Mouse (Mus musculus) olfactory bulb, adult 2 months (tissue): ENCODE results near the gene Fam102a. TPM values are rescaled to one million over a fixed set of nuclear protein-coding genes. Genes with fewer than 3 reads are reported as not detected.
A peak's percentile ranks its signal among the peaks of the same experiment; 100 is the strongest.

Experiments used
- H3K27ac ChIP-seq: fragments of 200-500 bp; 2 replicates; pipeline ENCODE4 v1.5.1; 2012; ENCODE audit warnings: low read depth, low read length; ENCODE audit not compliant: insufficient read depth
- H3K4me1 ChIP-seq: fragments of 200-500 bp; 2 replicates; pipeline ENCODE4 v1.6.1; 2012; ENCODE audit warnings: low read length; ENCODE audit not compliant: control insufficient read depth, insufficient read depth
- H3K4me3 ChIP-seq: fragments of 200-500 bp; 2 replicates; pipeline ENCODE4 v1.5.1; 2012; ENCODE audit warnings: mild to moderate bottlenecking, low read depth, low read length, moderate library complexity; ENCODE audit not compliant: insufficient read depth
- CTCF ChIP-seq: fragments of 200-500 bp; IDR thresholded peaks from 2 replicates; pipeline ENCODE4 v1.5.1; 2012; ENCODE audit warnings: low read depth, mild to moderate bottlenecking, low read length, moderate library complexity; ENCODE audit not compliant: insufficient read depth
- POLR2A ChIP-seq: fragments of 200-500 bp; IDR thresholded peaks from 2 replicates; pipeline ENCODE4 v1.6.1; 2012; ENCODE audit warnings: mild to moderate bottlenecking, low read depth, low read length, moderate library complexity; ENCODE audit not compliant: insufficient read depth
- WGBS: fragments of 180-500 bp; shearing (Covaris S2); methylation state at CpG from one replicate; pipeline ENCODE4 v1.1.7; 2018; 5-methylcytosine and 5-hydroxymethylcytosine counted together
- polyA plus RNA-seq: library from polyadenylated mRNA; stranded (reverse); fragments of >200 nt; gene quantifications from 2 replicates; pipeline ENCODE4 v1.2.4, GENCODE M21; 2012; ENCODE audit warnings: low replicate concordance; ENCODE audit not compliant: missing spikeins, insufficient read depth, insufficient read length

The Fam102a gene
- polyA plus RNA-seq, 1 experiment: not detected

- no peak overlapping the region for H3K27ac ChIP-seq
- no peak for TF ChIP-seq CTCF
- TF ChIP-seq POLR2A: no peak
- 78% methylated on average over 14 of the region's 14 CpGs for WGBS
- H3K4me3 ChIP-seq: no peak overlapping the region
- no peaks in the 10 kb centered on the region for H3K4me1 ChIP-seq
Observed at GRCm38 (mm10) chr2:32527468-32527966, 7.6 kb upstream of the Fam102a start.

DNA sequence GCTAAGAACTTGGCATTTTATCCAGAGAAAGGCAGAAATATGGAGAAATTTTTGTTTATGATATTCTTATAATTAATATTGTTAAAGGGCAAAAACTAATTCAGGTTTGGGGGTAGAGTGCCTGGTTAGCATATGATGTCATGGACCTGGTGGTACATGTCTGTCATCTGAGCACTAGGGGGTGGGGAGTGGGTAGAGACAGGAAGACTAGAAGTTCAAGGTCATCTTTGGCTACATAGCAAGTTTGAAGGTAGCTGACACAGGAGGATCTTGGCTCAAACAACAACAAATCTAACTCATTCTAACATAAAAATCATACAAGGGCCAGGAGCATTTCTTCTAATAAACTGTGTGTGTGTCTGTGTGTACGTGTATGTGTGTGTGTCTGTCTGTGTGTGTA, 6.8 kb upstream of the Fam102a start:
- Histone ChIP-seq H3K4me1 (no peaks in the 10 kb centered on the region), H3K4me3 (no peak overlapping the region), H3K27ac (no peak overlapping the region)
- no peak for TF ChIP-seq POLR2A
- no peak for TF ChIP-seq CTCF
- 88% methylated on average over 1 of the region's 1 CpGs for WGBS

DNA sequence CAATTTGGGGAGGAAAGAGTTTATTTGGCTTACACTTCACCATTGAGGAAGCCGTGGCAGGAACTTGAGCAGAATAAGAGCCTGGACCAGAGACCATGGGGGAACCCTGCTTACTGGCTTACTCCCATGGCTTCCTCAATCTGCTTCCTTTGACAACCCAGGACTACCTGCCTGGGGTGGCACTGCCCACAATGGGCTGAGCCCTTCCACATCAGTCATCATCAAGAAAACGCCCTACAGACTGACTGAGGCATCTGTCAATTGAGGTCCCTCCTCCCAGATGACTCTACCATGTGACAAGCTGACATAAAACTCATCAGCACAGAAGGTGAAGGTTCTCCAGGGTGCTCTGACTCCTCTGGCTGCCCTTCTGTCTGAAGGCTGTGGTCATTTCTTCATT, 4.7 kb upstream of the Fam102a start:
- no peak for TF ChIP-seq CTCF
- TF ChIP-seq POLR2A: no peak
- no peak overlapping the region for H3K27ac ChIP-seq
- no peak overlapping the region for H3K4me3 ChIP-seq
- 75% methylated on average over 2 of the region's 2 CpGs for WGBS
- H3K4me1 ChIP-seq: peaks cover 2% of the 10 kb centered on the region; the same call in 1 of the 2 replicates

GRCm38 (mm10) chr2:32533163-32533562, 2.0 kb upstream of the Fam102a start:
- Histone ChIP-seq H3K4me1 (peaks cover 19% of the 10 kb centered on the region), H3K27ac (no peak overlapping the region), H3K4me3 (no peak overlapping the region)
- no peak for TF ChIP-seq CTCF
- TF ChIP-seq POLR2A: no peak
- 98% methylated on average over 2 of the region's 2 CpGs for WGBS

DNA sequence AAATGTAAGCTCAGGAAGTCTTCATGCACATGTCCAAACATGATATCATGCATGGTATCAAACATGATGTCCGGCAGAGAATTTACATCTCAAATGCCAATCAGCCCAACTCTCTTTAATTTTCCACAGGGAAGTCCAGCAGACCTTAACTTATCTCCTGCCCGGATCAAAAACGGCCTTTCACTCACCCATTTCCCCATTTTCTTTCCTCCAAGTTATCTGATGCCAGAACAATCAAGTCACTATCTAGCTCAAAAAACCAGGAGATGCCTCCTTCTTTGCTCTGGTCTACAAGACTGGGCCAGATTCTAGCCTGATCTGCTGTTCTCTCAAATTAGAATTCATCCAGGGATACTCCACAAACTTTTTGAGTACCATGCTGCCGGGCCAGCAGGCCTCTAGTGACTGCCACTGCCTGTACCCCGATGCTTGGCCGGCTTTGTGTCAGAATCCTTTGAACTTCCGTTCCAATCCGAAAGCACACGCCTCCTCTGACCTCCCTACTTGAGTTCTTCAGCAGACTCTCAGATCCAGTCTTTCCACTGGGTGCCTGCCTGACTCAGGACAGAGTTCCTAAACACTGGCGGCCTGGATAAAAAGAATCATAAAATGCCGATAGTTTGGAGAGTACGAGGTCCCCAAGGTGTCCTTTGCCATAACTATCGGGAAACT, 935 bp upstream of the Fam102a start:
- H3K4me1 ChIP-seq: peaks cover 24% of the 10 kb centered on the region
- no peak for TF ChIP-seq CTCF
- TF ChIP-seq POLR2A: no peak
- WGBS: 18% methylated on average over 13 of the region's 13 CpGs
- peak overlapping the region; percentile 61 for H3K4me3 ChIP-seq
- H3K27ac ChIP-seq: peak overlapping the region; percentile 49; the same call in 1 of the 2 replicates

GRCm38 (mm10) chr2:32535501-32535991, 414 bp downstream of the Fam102a start:
- Histone ChIP-seq H3K4me1 (peaks cover 26% of the 10 kb centered on the region), H3K27ac (peak overlapping the region; percentile 70), H3K4me3 (peak overlapping the region; percentile 74)
- TF ChIP-seq POLR2A (no peak), CTCF (no peak)
- under 1% methylated on average over 56 of the region's 56 CpGs for WGBS

GRCm38 (mm10) chr2:32536086-32536633, 1.0 kb downstream of the Fam102a start:
- H3K27ac ChIP-seq: peak overlapping the region; percentile 12; the same call in 1 of the 2 replicates
- H3K4me3 ChIP-seq: peak overlapping the region; percentile 74
- 5% methylated on average over 14 of the region's 14 CpGs for WGBS
- TF ChIP-seq POLR2A: 0 out of 2 replicates have a peak, but pooled peaks have one; percentile 23
- TF ChIP-seq CTCF: no peak
- peaks cover 28% of the 10 kb centered on the region for H3K4me1 ChIP-seq

GRCm38 (mm10) chr2:32536634-32537359, 1.7 kb downstream of the Fam102a start:
- no peak for TF ChIP-seq CTCF
- no peak for TF ChIP-seq POLR2A
- 30% methylated on average over 11 of the region's 11 CpGs for WGBS
- Histone ChIP-seq H3K27ac (peak overlapping the region; percentile 12; the same call in 1 of the 2 replicates), H3K4me1 (peaks cover 31% of the 10 kb centered on the region), H3K4me3 (peak overlapping the region; percentile 74)
